Mouse (Mus musculus) liver, postnatal 0 days (tissue): ENCODE data around the gene Gdpd1. TPM values are rescaled to one million over a fixed set of nuclear protein-coding genes. Genes with fewer than 3 reads are reported as not detected.
"Not testable (repeated sequence)": the region's sequence is repeated elsewhere in the genome, so short reads cannot be mapped to it uniquely, and the experiment has no call there.

Source experiments
- ATAC-seq: fragments of 200-750 bp; cut with Nextera tagmentation; 2 replicates; pipeline ENCODE4 v1.8.0; 2017; ENCODE audit warnings: mild to moderate bottlenecking, moderate library complexity
- DNase-seq: peaks from one replicate; pipeline ENCODE4 v3.0.0-alpha.2; 2016
- H3K27ac ChIP-seq: fragments of 300-500 bp; sonication (generic); 2 replicates; pipeline ENCODE4 v1.5.1; 2014; ENCODE audit warnings: antibody characterized with exemption, moderate library complexity, mild to moderate bottlenecking, low read depth
- H3K27me3 ChIP-seq: fragments of 300-500 bp; sonication (generic); 2 replicates; pipeline ENCODE4 v1.6.1; 2014; ENCODE audit warnings: low read length, control low read depth, mixed read lengths; ENCODE audit not compliant: insufficient read depth
- H3K36me3 ChIP-seq: fragments of 300-500 bp; sonication (generic); replicated peaks from 2 replicates; pipeline ENCODE4 v1.6.1; 2014; ENCODE audit warnings: mild to moderate bottlenecking, control low read depth, low read length, moderate library complexity, mixed read lengths; ENCODE audit not compliant: insufficient read depth
- H3K4me1 ChIP-seq: fragments of 300-500 bp; sonication (generic); 2 replicates; pipeline ENCODE4 v1.6.1; 2014; ENCODE audit warnings: antibody characterized with exemption, mild to moderate bottlenecking, control low read depth; ENCODE audit not compliant: insufficient read depth
- H3K4me2 ChIP-seq: fragments of 300-500 bp; sonication (generic); 2 replicates; pipeline ENCODE4 v1.6.1; 2014; ENCODE audit warnings: low read depth, mild to moderate bottlenecking, low read length, moderate library complexity, mixed read lengths
- H3K4me3 ChIP-seq: fragments of 300-500 bp; sonication (generic); 2 replicates; pipeline ENCODE4 v1.5.1; 2014; ENCODE audit warnings: low read depth, low read length
- H3K9ac ChIP-seq: fragments of 300-500 bp; sonication (generic); replicated peaks from 2 replicates; pipeline ENCODE4 v1.6.1; 2014; ENCODE audit warnings: mild to moderate bottlenecking, moderate library complexity
- H3K9me3 ChIP-seq: fragments of 300-500 bp; sonication (generic); 2 replicates; pipeline ENCODE4 v1.6.1; 2016; ENCODE audit warnings: mild to moderate bottlenecking, control low read depth, low read length, mixed read lengths
- CTCF ChIP-seq: sonication (generic); IDR thresholded peaks from 2 replicates; pipeline ENCODE4 v1.5.1; 2016; ENCODE audit warnings: antibody characterized with exemption, low read depth
- EP300 ChIP-seq: IDR thresholded peaks from 2 replicates; pipeline ENCODE4 v1.6.1; 2016; ENCODE audit warnings: antibody characterized with exemption, low read depth, mild to moderate bottlenecking
- WGBS: fragments of 180-500 bp; shearing (Covaris S2); extraction: QIAGEN DNeasy Blood & Tissue Kit; methylation state at CpG from one replicate; pipeline ENCODE4 v1.1.7; 2014; ENCODE audit not compliant: insufficient replicate concordance; 5-methylcytosine and 5-hydroxymethylcytosine counted together
- polyA plus RNA-seq: library from polyadenylated mRNA; unstranded; fragments of >200 nt; fragmentation: Nextera tagmentation; extraction: Ambion mirVana; gene quantifications from 2 replicates; pipeline ENCODE4 v1.2.1, GENCODE M21; 2015

Gene Gdpd1
- polyA plus RNA-seq, 1 experiment from 2014 or later = 2.7 TPM

- Histone ChIP-seq H3K4me2 (no peak overlapping the region), H3K9ac (no peak overlapping the region), H3K4me3 (no peak overlapping the region), H3K4me1 (no peaks in the 10 kb centered on the region), H3K36me3 (no peaks in the 10 kb centered on the region), H3K9me3 (no peaks in the 10 kb centered on the region), H3K27ac (no peak overlapping the region), H3K27me3 (no peaks in the 10 kb centered on the region)
- DNase-seq (no peak), ATAC-seq (no peak)
- TF ChIP-seq EP300 = no peak
- no peak for TF ChIP-seq CTCF
- WGBS = 68% methylated on average over 3 of the region's 3 CpGs
These were observed 11.8 kb downstream of the Gdpd1 start for GRCm38 (mm10) chr11:87062087-87062486.

- Histone ChIP-seq H3K4me2 (no peak overlapping the region), H3K36me3 (no peaks in the 10 kb centered on the region), H3K9me3 (no peaks in the 10 kb centered on the region), H3K4me3 (no peak overlapping the region), H3K4me1 (no peaks in the 10 kb centered on the region), H3K9ac (no peak overlapping the region), H3K27ac (no peak overlapping the region), H3K27me3 (no peaks in the 10 kb centered on the region)
- DNase-seq (no peak), ATAC-seq (no peak)
- TF ChIP-seq CTCF (no peak), EP300 (no peak)
- WGBS = 93% methylated on average over 2 of the region's 2 CpGs
These were observed 13.5 kb downstream of the Gdpd1 start for GRCm38 (mm10) chr11:87060410-87060809.

GRCm38 (mm10) chr11:87056286-87056685 is 17.6 kb downstream of the Gdpd1 start:
- Histone ChIP-seq H3K4me2 (no peak overlapping the region), H3K4me3 (no peak overlapping the region), H3K4me1 (no peaks in the 10 kb centered on the region), H3K9me3 (no peaks in the 10 kb centered on the region), H3K27ac (no peak overlapping the region), H3K36me3 (no peaks in the 10 kb centered on the region), H3K27me3 (no peaks in the 10 kb centered on the region), H3K9ac (no peak overlapping the region)
- WGBS = 68% methylated on average over 6 of the region's 6 CpGs
- DNase-seq (no peak), ATAC-seq (no peak)
- TF ChIP-seq EP300 = no peak
- TF ChIP-seq CTCF = no peak

GRCm38 (mm10) chr11:87048900-87049299 is 25.0 kb downstream of the Gdpd1 start:
- H3K4me1 ChIP-seq, DNase-seq, H3K9me3 ChIP-seq, H3K4me2 ChIP-seq, H3K27me3 ChIP-seq, H3K4me3 ChIP-seq, H3K27ac ChIP-seq, ATAC-seq, H3K36me3 ChIP-seq, H3K9ac ChIP-seq: not testable (repeated sequence)
- WGBS = 84% methylated on average over 7 of the region's 7 CpGs

DNA sequence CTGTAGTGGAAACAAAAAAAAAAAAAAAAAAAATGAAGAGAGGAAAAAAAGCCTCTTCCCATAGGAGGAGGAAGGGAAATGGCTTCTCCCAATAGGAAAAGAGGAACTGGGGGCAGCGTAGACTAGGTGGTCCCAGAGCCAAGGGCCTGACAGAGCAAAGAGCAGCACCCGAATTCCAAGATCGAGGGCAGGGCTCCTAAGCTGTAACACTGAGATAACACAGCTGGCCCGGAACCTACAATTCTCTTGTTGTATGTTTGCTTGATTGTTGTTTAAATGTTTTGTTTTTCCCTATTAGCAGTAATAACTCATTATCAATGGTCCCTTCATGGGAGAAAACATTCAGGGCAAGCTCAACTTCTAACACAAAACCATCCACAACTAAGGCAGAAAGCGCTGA is 26.9 kb downstream of the Gdpd1 start:
- Histone ChIP-seq H3K4me1 (no peaks in the 10 kb centered on the region), H3K9me3 (no peaks in the 10 kb centered on the region), H3K36me3 (no peaks in the 10 kb centered on the region), H3K27me3 (no peaks in the 10 kb centered on the region), H3K27ac (no peak overlapping the region), H3K4me2 (no peak overlapping the region), H3K4me3 (no peak overlapping the region), H3K9ac (no peak overlapping the region)
- no peak for DNase-seq
- no peak for TF ChIP-seq CTCF
- TF ChIP-seq EP300 = no peak
- 71% methylated on average over 5 of the region's 5 CpGs for WGBS
- no peak for ATAC-seq

DNA sequence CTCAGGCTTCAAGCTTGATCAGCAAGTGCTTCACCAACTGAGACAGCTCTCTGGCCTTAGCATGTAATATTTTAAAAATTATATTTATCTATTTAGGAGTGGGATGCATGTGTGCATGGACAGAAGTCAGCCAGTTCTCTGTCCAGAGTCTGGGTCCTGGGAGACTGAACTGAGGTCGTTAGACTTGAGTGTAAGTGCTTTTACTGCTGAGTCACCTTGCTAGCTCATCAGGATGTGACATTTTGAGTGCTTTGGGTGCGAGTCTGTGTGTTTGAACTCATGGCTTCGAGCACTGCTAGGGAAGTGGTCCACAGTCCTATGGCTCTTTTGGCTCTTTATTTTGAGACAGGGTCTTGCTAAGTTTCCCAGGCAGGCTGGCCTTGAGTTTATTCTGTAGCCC is 30.8 kb downstream of the Gdpd1 start:
- TF ChIP-seq EP300 (no peak), CTCF (no peak)
- H3K27me3 ChIP-seq = no peaks in the 10 kb centered on the region
- no peak for DNase-seq
- H3K4me2 ChIP-seq = no peak overlapping the region
- H3K4me3 ChIP-seq = no peak overlapping the region
- H3K36me3 ChIP-seq = no peaks in the 10 kb centered on the region
- H3K4me1 ChIP-seq = 0 out of 2 replicates have a peak, but pooled peaks cover 2% of the 10 kb centered on the region
- no peaks in the 10 kb centered on the region for H3K9me3 ChIP-seq
- no peak overlapping the region for H3K9ac ChIP-seq
- 67% methylated on average over 3 of the region's 3 CpGs for WGBS
- no peak overlapping the region for H3K27ac ChIP-seq
- ATAC-seq = no peak
